Mouse (Mus musculus) ovary, postnatal 14 days (tissue): ENCODE data around the gene Slc33a1.

Experiments
- DNase-seq: peaks from one replicate; pipeline ENCODE4 v3.0.0; 2022; ENCODE audit warnings: low spot score

The Slc33a1 gene

GRCm38 (mm10) chr3:63964100-63964921 is at the start of gene Slc33a1:
TSS of gene Slc33a1 (minus strand) at chr3:63964768.
- DNase-seq: peak; percentile 99

GRCm38 (mm10) chr3:63988722-63989440 is 24.3 kb upstream of the Slc33a1 start:
- no peak for DNase-seq

- DNase-seq: no peak
Observed at GRCm38 (mm10) chr3:63986656-63987055, 22.1 kb upstream of the Slc33a1 start.

GRCm38 (mm10) chr3:63977895-63978294 is 13.3 kb upstream of the Slc33a1 start:
- no peak for DNase-seq

- DNase-seq: peak; percentile 86
Observed at GRCm38 (mm10) chr3:63975955-63976908, 11.7 kb upstream of the Slc33a1 start, which contains the start of gene Gmps. TSS of gene Gmps (plus strand) at chr3:63976106.

- no peak for DNase-seq
Observed at GRCm38 (mm10) chr3:63965929-63966328, 1.4 kb upstream of the Slc33a1 start.

GRCm38 (mm10) chr3:63964922-63965249 is 318 bp upstream of the Slc33a1 start:
- DNase-seq: no peak

- DNase-seq: no peak
Observed at GRCm38 (mm10) chr3:63963421-63964099, 1.0 kb downstream of the Slc33a1 start.

- no peak for DNase-seq
Observed at GRCm38 (mm10) chr3:63949837-63950236, 14.7 kb downstream of the Slc33a1 start.

- no peak for DNase-seq
Observed at GRCm38 (mm10) chr3:63941204-63941850, 23.2 kb downstream of the Slc33a1 start.

- DNase-seq: no peak
Observed at GRCm38 (mm10) chr3:63938928-63939327, 25.6 kb downstream of the Slc33a1 start.

- DNase-seq: peak; percentile 89
Observed at GRCm38 (mm10) chr3:63928878-63929859, 35.4 kb downstream of the Slc33a1 start, which contains the start of gene E130311K13Rik. TSS of gene E130311K13Rik (minus strand) at chr3:63929472.

- no peak for DNase-seq
Observed at GRCm38 (mm10) chr3:63919634-63920033, 44.9 kb downstream of the Slc33a1 start.

GRCm38 (mm10) chr3:63910301-63910700 is 54.3 kb downstream of the Slc33a1 start:
- no peak for DNase-seq

GRCm38 (mm10) chr3:63905241-63905640 is 59.3 kb downstream of the Slc33a1 start:
- DNase-seq: no peak

- no peak for DNase-seq
Observed at GRCm38 (mm10) chr3:63904157-63904556, 60.4 kb downstream of the Slc33a1 start.

GRCm38 (mm10) chr3:63900021-63900571 is 64.5 kb downstream of the Slc33a1 start:
- DNase-seq: no peak

GRCm38 (mm10) chr3:63899309-63899695 is 65.3 kb downstream of the Slc33a1 start, which contains the start of gene Plch1:
TSS of gene Plch1 (minus strand) at chr3:63899472.
- DNase-seq: no peak

- DNase-seq: peak; percentile 62
Observed at GRCm38 (mm10) chr3:63898581-63899308, 65.8 kb downstream of the Slc33a1 start.
